Mouse (Mus musculus): ENCODE results near the gene Myo19. TPM values are rescaled to one million over a fixed set of nuclear protein-coding genes. Genes with fewer than 3 reads are reported as not detected.
A peak's percentile ranks its signal among the peaks of the same experiment; 100 is the strongest.

Myo19 gene
- total RNA-seq, 4 experiments from 2014 or later: 4.4 to 6.2 (median 5.4) TPM

- DNase-seq (ENCODE audit: low spot score): no peak
Measured at GRCm38 (mm10) chr11:84886236-84886635, 6.3 kb downstream of the Myo19 start.

- no peak for DNase-seq (ENCODE audit: low spot score)
Measured at GRCm38 (mm10) chr11:84886767-84887511, 7.0 kb downstream of the Myo19 start.

- DNase-seq (ENCODE audit: low spot score): no peak
Measured at GRCm38 (mm10) chr11:84888025-84888424, 8.1 kb downstream of the Myo19 start.

- no peak for DNase-seq (ENCODE audit: low spot score)
Measured at GRCm38 (mm10) chr11:84889492-84889891, 9.5 kb downstream of the Myo19 start.

- no peak for DNase-seq (ENCODE audit: low spot score)
Measured at GRCm38 (mm10) chr11:84891705-84892104, 11.8 kb downstream of the Myo19 start.

GRCm38 (mm10) chr11:84893113-84893512 is 13.2 kb downstream of the Myo19 start:
- no peak for DNase-seq (ENCODE audit: low spot score)

GRCm38 (mm10) chr11:84904597-84905144 is 24.7 kb downstream of the Myo19 start:
- no peak for DNase-seq (ENCODE audit: low spot score)

GRCm38 (mm10) chr11:84907081-84907480 is 27.1 kb downstream of the Myo19 start:
- DNase-seq (ENCODE audit: low spot score): no peak

- no peak for DNase-seq (ENCODE audit: low spot score)
Measured at GRCm38 (mm10) chr11:84908480-84908879, 28.5 kb downstream of the Myo19 start.

GRCm38 (mm10) chr11:84910411-84910810 is 30.5 kb downstream of the Myo19 start:
- no peak for DNase-seq (ENCODE audit: low spot score)

- no peak for DNase-seq (ENCODE audit: low spot score)
Measured at GRCm38 (mm10) chr11:84914673-84915072, 34.7 kb downstream of the Myo19 start.

GRCm38 (mm10) chr11:84916053-84916702 is 36.2 kb downstream of the Myo19 start, which contains the start of gene Znhit3:
TSS of gene Znhit3 (minus strand) at chr11:84916366.
- peak; percentile 92 for DNase-seq (ENCODE audit: low spot score)

GRCm38 (mm10) chr11:84916703-84917300 is 36.9 kb downstream of the Myo19 start:
- no peak for DNase-seq (ENCODE audit: low spot score)

GRCm38 (mm10) chr11:84918425-84918824 is 38.5 kb downstream of the Myo19 start:
- DNase-seq (ENCODE audit: low spot score): peak; percentile 88

GRCm38 (mm10) chr11:84919276-84919675 is 39.3 kb downstream of the Myo19 start:
- no peak for DNase-seq (ENCODE audit: low spot score)

GRCm38 (mm10) chr11:84919951-84920350 is 40.0 kb downstream of the Myo19 start:
- DNase-seq (ENCODE audit: low spot score): no peak

- DNase-seq (ENCODE audit: low spot score): no peak
Measured at GRCm38 (mm10) chr11:84920981-84921380, 41.0 kb downstream of the Myo19 start.

- no peak for DNase-seq (ENCODE audit: low spot score)
Measured at GRCm38 (mm10) chr11:84932261-84932660, 52.3 kb downstream of the Myo19 start.

GRCm38 (mm10) chr11:84939508-84940053 is 59.6 kb downstream of the Myo19 start:
- DNase-seq (ENCODE audit: low spot score): no peak

- DNase-seq (ENCODE audit: low spot score): no peak
Measured at GRCm38 (mm10) chr11:84940140-84940539, 60.2 kb downstream of the Myo19 start.

- DNase-seq (ENCODE audit: low spot score): no peak
Measured at GRCm38 (mm10) chr11:84943948-84944347, 64.0 kb downstream of the Myo19 start.

All from heart, adult 8-10 months (tissue).